Mouse (Mus musculus) neural tube, embryonic 13.5 days (tissue): ENCODE measurements at regions not wholly inside any gene's neighbourhood (a gene's known extent, or its start where the extent isn't known, plus 50 kb on each side); places are given as distances from the start of the nearest gene placed in this dataset.
"Not testable (repeated sequence)": the region's sequence is repeated elsewhere in the genome, so short reads cannot be mapped to it uniquely, and the experiment has no call there.

ENCODE experiments used
- ATAC-seq: fragments of 200-750 bp; cut with Nextera tagmentation; 2 replicates; pipeline ENCODE4 v1.8.0; 2017; ENCODE audit warnings: low read depth, mild to moderate bottlenecking, moderate TSS enrichment, moderate library complexity
- H3K27ac ChIP-seq: fragments of 300-500 bp; sonication (generic); replicated peaks from 2 replicates; pipeline ENCODE4 v1.5.1; 2015; ENCODE audit warnings: moderate library complexity, mild to moderate bottlenecking, inconsistent platforms
- H3K27me3 ChIP-seq: fragments of 300-500 bp; sonication (generic); 2 replicates; pipeline ENCODE4 v1.6.1; 2015; ENCODE audit warnings: mild to moderate bottlenecking, inconsistent platforms
- H3K36me3 ChIP-seq: fragments of 300-500 bp; sonication (generic); 2 replicates; pipeline ENCODE4 v1.6.1; 2015; ENCODE audit warnings: mild to moderate bottlenecking, inconsistent platforms
- H3K4me1 ChIP-seq: fragments of 300-500 bp; sonication (generic); replicated peaks from 2 replicates; pipeline ENCODE4 v1.6.1; 2015; ENCODE audit warnings: inconsistent platforms
- H3K4me2 ChIP-seq: fragments of 300-500 bp; sonication (generic); 2 replicates; pipeline ENCODE4 v1.6.1; 2015; ENCODE audit warnings: inconsistent platforms, mild to moderate bottlenecking, moderate library complexity
- H3K4me3 ChIP-seq: fragments of 300-500 bp; sonication (generic); 2 replicates; pipeline ENCODE4 v1.5.1; 2015; ENCODE audit warnings: mild to moderate bottlenecking, inconsistent platforms
- H3K9ac ChIP-seq: fragments of 300-500 bp; sonication (generic); 2 replicates; pipeline ENCODE4 v1.6.1; 2015; ENCODE audit warnings: moderate library complexity, mild to moderate bottlenecking, inconsistent platforms
- H3K9me3 ChIP-seq: fragments of 300-500 bp; sonication (generic); 2 replicates; pipeline ENCODE4 v1.6.1; 2016; ENCODE audit warnings: inconsistent platforms
- WGBS: fragments of 180-500 bp; shearing (Covaris S2); methylation state at CpG from one replicate; pipeline ENCODE4 v1.1.7; 2015; 5-methylcytosine and 5-hydroxymethylcytosine counted together

- ATAC-seq = no peak
- Histone ChIP-seq H3K4me2 (no peak overlapping the region), H3K4me3 (no peak overlapping the region), H3K4me1 (0 out of 2 replicates have a peak, but pooled peaks cover 5% of the 10 kb centered on the region), H3K36me3 (no peaks in the 10 kb centered on the region), H3K27me3 (no peaks in the 10 kb centered on the region), H3K27ac (no peak overlapping the region), H3K9me3 (no peaks in the 10 kb centered on the region), H3K9ac (no peak overlapping the region)
- WGBS = 86% methylated on average over 4 of the region's 4 CpGs
These were observed 302.1 kb upstream of the Tbl1xr1 start for GRCm38 (mm10) chr3:21774172-21774842.

GRCm38 (mm10) chr3:21778789-21779188 lies 297.7 kb upstream of the Tbl1xr1 start:
- Histone ChIP-seq H3K27me3 (no peaks in the 10 kb centered on the region), H3K4me3 (no peak overlapping the region), H3K4me1 (no peaks in the 10 kb centered on the region), H3K9me3 (no peaks in the 10 kb centered on the region), H3K36me3 (no peaks in the 10 kb centered on the region), H3K9ac (no peak overlapping the region), H3K4me2 (no peak overlapping the region), H3K27ac (no peak overlapping the region)
- WGBS = 88% methylated on average over 4 of the region's 4 CpGs
- ATAC-seq = no peak

GRCm38 (mm10) chr3:21791983-21792631 lies 284.3 kb upstream of the Tbl1xr1 start:
- Histone ChIP-seq H3K9ac (no peak overlapping the region), H3K27ac (no peak overlapping the region), H3K4me3 (no peak overlapping the region), H3K4me2 (no peak overlapping the region), H3K9me3 (no peaks in the 10 kb centered on the region), H3K27me3 (no peaks in the 10 kb centered on the region), H3K4me1 (no peaks in the 10 kb centered on the region), H3K36me3 (no peaks in the 10 kb centered on the region)
- ATAC-seq = no peak
- 46% methylated on average over 4 of the region's 4 CpGs for WGBS

- 8% methylated on average over 1 of the region's 1 CpGs for WGBS
- ATAC-seq = peak; percentile 72; the same call in 1 of the 2 replicates
- H3K4me1 ChIP-seq = peaks cover 5% of the 10 kb centered on the region; the same call in 1 of the 2 replicates
- no peak overlapping the region for H3K9ac ChIP-seq
- no peaks in the 10 kb centered on the region for H3K27me3 ChIP-seq
- no peak overlapping the region for H3K4me2 ChIP-seq
- H3K36me3 ChIP-seq = no peaks in the 10 kb centered on the region
- no peaks in the 10 kb centered on the region for H3K9me3 ChIP-seq
- no peak overlapping the region for H3K4me3 ChIP-seq
- H3K27ac ChIP-seq = no peak overlapping the region
These were observed 278.3 kb upstream of the Tbl1xr1 start for GRCm38 (mm10) chr3:21798139-21798538.

- not testable (repeated sequence) for ATAC-seq, H3K27ac ChIP-seq, H3K27me3 ChIP-seq, H3K9ac ChIP-seq, H3K4me3 ChIP-seq, H3K36me3 ChIP-seq, H3K4me1 ChIP-seq, H3K4me2 ChIP-seq, H3K9me3 ChIP-seq
- WGBS = 86% methylated on average over 2 of the region's 2 CpGs
These were observed 272.6 kb upstream of the Tbl1xr1 start for GRCm38 (mm10) chr3:21803886-21804285.

GRCm38 (mm10) chr3:21806494-21807157 lies 269.8 kb upstream of the Tbl1xr1 start:
- Histone ChIP-seq H3K9me3 (no peaks in the 10 kb centered on the region), H3K4me3 (no peak overlapping the region), H3K36me3 (no peaks in the 10 kb centered on the region), H3K4me2 (no peak overlapping the region), H3K27me3 (no peaks in the 10 kb centered on the region), H3K4me1 (peaks cover 22% of the 10 kb centered on the region), H3K27ac (no peak overlapping the region), H3K9ac (no peak overlapping the region)
- 96% methylated on average over 2 of the region's 2 CpGs for WGBS
- no peak for ATAC-seq

GRCm38 (mm10) chr3:21808539-21808938 lies 267.9 kb upstream of the Tbl1xr1 start:
- 78% methylated on average over 2 of the region's 2 CpGs for whole genome bisulfite sequencing
- Histone ChIP-seq H3K4me3 (no peak overlapping the region), H3K36me3 (no peaks in the 10 kb centered on the region), H3K27ac (no peak overlapping the region), H3K4me1 (peaks cover 22% of the 10 kb centered on the region), H3K9me3 (no peaks in the 10 kb centered on the region), H3K9ac (no peak overlapping the region), H3K27me3 (no peaks in the 10 kb centered on the region), H3K4me2 (no peak overlapping the region)
- ATAC-seq = no peak

DNA sequence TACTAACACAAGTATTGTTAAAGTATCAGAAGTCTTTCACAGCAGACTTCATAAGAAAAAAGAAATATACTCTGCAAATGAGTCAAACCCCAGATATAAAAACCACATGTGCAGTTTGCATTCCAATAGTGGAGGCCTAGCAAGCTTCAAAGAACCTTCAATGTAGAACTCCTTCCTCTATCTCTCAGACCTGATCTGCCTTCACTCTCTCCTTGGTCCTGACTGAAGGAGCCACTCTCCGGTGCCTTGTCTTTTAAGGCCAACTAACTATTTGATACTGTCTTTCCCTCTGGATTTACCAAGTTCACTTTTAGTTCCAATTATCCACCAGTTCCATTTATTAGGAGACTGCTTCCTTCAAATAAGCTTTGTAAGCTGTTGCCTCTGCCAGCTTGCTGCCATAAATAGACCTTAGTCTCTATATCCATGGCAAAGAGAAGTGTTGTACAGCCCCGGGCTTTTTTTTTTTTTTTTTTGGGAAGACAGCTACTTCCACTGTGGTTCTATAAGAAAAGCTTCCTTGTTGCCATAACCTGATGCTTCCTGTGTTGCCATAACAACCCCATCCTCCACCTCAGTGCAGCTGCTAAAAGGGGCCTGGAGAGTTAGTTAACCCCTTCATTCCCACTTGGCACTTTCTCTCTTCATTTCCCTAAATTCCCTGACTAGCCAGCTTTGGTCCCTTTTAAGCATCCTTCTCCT lies 266.5 kb upstream of the Tbl1xr1 start:
- Histone ChIP-seq H3K36me3 (no peaks in the 10 kb centered on the region), H3K4me1 (peaks cover 22% of the 10 kb centered on the region), H3K27me3 (no peaks in the 10 kb centered on the region), H3K27ac (peak overlapping the region; percentile 65), H3K9ac (no peak overlapping the region), H3K9me3 (no peaks in the 10 kb centered on the region), H3K4me3 (no peak overlapping the region), H3K4me2 (no peak overlapping the region)
- ATAC-seq = peak; percentile 86
- 4% methylated on average over 2 of the region's 2 CpGs for WGBS

- no peaks in the 10 kb centered on the region for H3K36me3 ChIP-seq
- H3K27me3 ChIP-seq = no peaks in the 10 kb centered on the region
- no peak overlapping the region for H3K27ac ChIP-seq
- H3K4me3 ChIP-seq = no peak overlapping the region
- H3K9ac ChIP-seq = no peak overlapping the region
- no peaks in the 10 kb centered on the region for H3K9me3 ChIP-seq
- no peak for ATAC-seq
- H3K4me2 ChIP-seq = no peak overlapping the region
- peaks cover 22% of the 10 kb centered on the region for H3K4me1 ChIP-seq
- WGBS = 74% methylated on average over 1 of the region's 1 CpGs
These were observed 263.1 kb upstream of the Tbl1xr1 start for GRCm38 (mm10) chr3:21813401-21813800.

DNA sequence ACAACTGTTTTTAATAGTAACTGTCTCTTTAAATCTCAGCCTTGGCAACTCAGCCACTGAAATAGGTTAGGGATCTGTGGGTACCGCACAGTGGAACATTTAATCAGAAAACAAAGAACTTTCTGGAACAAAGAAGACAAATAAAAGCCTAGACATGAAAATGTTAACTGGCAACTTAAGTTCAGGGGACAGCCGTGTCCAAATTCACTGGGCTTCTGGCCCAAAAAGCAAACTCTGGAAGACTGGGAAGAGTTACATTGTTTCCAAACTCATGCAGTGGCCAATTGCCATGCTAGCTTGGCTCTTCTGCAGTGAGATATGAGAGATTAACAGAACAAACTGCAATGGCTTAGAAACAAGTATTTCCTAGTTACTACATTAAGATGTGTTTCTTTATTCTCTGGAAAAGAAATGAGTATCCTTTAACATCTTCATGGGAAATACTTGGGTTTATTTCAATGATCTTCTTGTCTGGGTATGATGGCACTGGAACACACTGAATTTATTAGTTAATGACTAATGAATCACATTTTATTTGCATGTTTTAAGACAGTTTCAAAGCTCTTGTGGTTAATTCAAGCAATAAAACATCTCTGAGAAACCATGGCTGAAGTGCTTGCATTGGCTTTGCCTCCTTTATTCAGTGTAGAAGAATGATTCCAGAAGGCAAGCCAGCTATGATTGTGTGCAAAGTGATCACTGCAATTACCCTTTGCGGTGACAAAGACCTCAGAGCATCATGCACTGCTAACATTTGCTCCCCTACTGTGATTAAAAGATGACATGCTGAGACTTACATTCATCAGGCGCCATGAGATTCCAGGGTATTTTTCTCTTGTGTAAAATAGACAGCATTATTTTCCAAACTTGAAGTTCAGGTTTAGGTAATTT lies 259.2 kb upstream of the Tbl1xr1 start:
- Histone ChIP-seq H3K27ac (no peak overlapping the region), H3K36me3 (no peaks in the 10 kb centered on the region), H3K27me3 (no peaks in the 10 kb centered on the region), H3K9me3 (no peaks in the 10 kb centered on the region), H3K4me1 (no peaks in the 10 kb centered on the region), H3K4me2 (no peak overlapping the region), H3K4me3 (no peak overlapping the region), H3K9ac (no peak overlapping the region)
- ATAC-seq = no peak; the same call in 1 of the 2 replicates
- WGBS = 32% methylated on average over 4 of the region's 4 CpGs

DNA sequence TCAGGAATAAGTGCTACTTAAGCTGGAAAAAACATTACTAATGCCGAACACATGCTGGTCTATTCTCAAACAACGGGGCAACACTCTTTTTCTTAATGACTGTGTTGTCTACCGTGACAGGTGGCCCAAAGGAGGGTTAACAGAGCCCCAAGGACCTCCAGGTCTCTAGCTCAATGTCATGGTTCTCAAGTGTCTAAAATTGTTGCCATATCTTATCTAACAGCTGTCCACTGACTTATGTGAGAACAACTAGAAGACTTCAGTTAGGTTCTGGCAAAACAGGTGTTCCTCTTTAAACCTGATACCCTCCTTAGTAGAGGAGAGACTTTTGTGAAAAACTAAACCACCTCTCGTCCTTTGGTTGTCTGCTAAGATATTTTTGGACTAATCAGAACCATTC lies 257.4 kb upstream of the Tbl1xr1 start:
- no peak for ATAC-seq
- Histone ChIP-seq H3K4me3 (no peak overlapping the region), H3K27me3 (no peaks in the 10 kb centered on the region), H3K4me2 (no peak overlapping the region), H3K9ac (no peak overlapping the region), H3K9me3 (no peaks in the 10 kb centered on the region), H3K4me1 (peaks cover 4% of the 10 kb centered on the region), H3K36me3 (no peaks in the 10 kb centered on the region), H3K27ac (no peak overlapping the region)
- 65% methylated on average over 4 of the region's 4 CpGs for WGBS
